Mouse (Mus musculus) spleen, postnatal 10 days (tissue): Measurements from ENCODE around the gene Xpo6.

ENCODE experiments used
- DNase-seq, 2 experiments: peaks; one replicate each; pipeline ENCODE4 v3.0.0; 2021 to 2022; ENCODE audit warnings: low spot score in 2 of 2

The Xpo6 gene

DNA sequence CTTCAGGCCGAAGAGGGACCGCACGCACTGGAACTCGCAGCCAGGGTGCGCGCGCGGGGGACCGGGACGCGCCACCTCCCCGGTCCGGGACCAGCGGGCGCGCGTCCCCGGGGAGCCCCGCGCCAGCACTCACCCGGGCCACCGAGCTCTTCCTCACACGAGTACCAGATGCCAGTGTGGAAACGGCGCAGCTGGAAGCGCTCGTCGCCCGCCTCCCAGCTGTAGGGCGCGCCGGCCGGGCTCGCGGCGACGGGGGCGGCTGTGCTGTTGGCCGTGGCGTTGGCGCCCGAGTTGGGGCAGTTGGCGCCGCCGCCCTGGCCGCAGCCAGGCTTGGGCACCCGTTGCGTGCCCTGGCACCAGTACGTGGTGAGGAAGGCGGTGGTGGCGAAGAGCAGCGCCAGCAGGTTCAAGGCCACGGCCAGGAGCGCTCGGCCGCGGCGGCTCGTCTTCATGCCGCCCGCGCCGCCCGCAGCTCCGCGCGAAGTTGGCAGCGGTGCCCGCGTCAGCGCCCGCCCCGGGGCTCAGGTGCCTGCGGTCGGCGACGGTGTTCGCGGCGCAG lies 118.5 kb downstream of the Xpo6 start:
- DNase-seq: no peak

DNA sequence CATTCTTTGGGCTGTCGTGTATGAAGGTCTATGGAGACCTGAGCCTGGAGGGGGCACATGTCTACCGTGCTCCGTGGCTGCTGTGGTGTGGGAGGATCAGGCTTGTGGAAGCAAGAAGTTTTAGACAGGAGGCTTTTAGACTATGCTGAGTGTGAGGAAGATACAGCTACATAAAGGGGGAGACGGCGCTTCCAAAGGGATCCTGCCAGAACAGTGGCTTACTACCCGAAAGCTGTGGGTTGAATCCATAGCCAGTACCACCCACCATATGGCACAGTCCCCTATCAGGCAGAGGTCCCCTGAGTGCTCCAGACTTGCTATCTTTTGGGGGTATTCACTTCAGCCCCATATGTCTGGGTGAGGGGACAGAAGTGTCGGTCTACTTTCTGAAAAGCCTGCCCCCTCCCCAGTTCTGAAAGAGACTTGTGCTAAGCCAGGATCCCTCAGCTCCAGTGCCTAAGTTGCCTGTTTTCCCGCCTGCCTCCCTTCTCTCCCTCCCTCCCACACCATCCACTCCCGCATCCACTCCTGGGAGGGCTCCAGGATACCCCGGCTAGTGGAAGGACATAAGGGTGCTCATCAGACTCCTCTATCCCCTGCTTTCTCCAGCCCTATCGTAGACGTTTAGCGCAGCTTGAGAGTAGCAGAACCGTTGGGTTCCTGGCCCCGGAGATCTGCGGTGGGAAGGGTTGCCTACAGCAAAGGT lies 119.2 kb downstream of the Xpo6 start:
- no peak for DNase-seq

DNA sequence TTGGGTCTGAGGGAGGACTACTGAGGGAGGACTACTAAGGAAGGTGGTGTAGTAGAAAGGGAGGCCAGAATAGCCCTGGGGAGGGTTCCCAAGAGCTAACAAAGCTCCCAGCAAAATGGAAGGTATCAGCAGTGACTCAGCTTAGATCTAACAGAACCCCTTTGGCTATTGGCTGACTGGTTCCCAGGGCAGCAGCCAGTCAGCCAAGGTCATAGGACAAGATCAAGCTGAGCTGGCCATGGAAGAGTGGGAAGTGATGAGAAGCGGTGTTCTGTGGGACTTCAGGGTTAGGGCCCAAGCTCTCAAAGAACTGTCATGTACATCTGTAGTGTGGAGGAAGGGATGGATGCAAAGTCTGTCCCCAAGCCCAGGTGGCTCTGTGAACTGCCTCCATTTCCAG lies 123.4 kb downstream of the Xpo6 start:
- no peak for DNase-seq

DNA sequence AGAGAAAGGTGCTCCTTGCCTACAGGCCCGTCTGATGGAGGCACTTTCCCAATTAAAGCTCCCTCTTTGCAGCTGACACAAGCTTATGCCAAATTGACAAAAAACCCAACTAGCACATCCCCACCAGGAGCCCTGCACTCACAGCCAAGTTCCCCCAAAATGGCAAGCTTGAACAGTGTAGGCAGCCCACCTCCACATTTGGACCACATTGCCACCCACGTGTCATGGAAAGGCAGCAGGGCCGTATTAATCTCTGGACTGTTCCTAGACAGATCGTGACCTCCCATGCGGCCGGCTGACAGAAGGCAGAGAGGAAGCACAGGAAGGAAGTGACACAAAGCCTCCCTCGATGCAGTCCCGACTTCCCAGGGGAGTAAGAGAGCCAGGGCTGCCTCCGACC lies 125.2 kb downstream of the Xpo6 start:
- no peak for DNase-seq

DNA sequence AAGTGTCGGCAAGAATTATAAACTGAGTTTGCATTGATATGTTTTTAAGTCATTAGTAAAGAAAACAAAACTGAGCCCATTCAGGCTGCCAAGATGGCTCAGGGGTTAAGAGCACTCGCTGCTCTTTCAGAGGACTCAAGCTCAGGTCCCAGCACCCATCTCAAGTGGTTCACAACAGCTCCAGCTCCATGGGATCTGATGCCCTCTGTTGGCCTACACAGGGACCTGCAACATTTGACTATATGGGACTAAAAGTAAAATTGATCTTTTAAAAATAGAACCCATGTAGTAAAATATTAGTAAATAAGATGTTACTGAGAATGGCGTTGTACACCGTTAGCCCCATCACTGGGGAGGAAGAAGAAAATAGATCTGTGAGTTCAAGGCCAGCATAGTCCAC lies 130.0 kb downstream of the Xpo6 start:
- no peak for DNase-seq

DNA sequence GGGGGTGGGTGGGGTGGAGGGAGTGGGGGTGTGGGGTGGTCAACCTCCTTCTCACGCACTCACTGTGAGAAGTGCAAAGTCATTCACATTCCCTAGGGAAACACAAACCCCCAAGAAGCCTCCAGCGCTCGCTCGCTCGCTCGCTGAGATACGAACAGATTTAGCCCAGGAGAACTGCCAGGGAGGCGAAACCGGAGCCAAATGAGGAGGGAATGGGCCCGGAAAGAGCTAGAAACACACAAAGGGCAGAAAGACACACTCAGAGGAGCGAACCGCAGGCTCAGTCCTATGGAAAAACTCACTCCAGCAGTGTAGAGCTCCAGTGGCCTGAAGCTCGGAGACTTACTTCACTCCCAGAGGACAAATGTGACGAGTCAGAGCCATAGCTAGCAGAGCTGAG lies 133.5 kb downstream of the Xpo6 start:
- DNase-seq: no peak

DNA sequence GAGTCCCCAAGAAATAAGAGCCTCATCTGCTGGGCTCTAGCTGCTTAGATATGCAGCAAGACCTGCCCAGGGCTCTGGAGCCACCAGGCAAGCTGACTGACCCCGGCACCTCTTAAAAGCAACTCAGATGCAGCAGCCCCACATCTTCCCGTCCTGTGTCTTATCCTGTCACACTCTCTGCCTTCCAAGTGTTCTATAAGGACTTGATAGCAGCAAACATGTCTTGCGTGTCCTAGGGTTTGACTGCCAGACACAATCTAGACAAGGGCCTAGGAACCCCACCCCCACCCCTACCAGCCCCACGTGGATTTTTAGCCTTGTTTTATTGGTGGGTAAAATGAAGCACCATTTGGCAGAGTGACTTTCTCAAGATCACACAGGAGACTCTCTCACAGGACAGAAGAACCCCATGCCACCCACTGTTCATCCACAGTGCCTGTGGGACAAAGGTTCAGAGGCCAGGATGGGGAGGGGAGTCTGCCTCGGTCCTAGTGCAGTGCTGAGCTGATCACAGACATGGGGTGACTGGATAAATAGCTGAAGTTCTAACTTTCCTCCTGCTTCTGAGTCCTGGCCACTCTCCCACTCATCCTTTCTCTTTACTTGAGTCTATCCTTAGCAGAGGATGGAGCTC lies 134.9 kb downstream of the Xpo6 start:
- DNase-seq: no peak

DNA sequence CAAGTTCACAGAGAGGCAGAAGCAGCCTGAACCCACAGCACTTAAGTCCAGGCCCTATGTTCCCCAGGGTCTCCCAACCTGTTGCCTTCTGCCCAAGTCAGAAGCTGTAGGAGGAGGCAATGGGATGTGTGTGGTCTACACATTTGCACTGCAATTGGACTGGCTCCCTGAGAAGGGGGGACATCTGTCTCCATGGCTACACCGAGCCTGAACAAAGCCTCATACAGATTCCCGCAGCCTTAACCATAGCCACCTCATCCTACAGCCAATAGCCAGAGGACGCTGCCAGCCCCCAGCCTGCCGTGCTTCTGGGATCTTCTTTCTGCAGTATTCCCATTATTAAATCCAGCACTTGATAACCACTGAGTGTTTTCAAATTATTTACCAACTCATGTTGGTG lies 138.1 kb downstream of the Xpo6 start:
- DNase-seq: no peak

DNA sequence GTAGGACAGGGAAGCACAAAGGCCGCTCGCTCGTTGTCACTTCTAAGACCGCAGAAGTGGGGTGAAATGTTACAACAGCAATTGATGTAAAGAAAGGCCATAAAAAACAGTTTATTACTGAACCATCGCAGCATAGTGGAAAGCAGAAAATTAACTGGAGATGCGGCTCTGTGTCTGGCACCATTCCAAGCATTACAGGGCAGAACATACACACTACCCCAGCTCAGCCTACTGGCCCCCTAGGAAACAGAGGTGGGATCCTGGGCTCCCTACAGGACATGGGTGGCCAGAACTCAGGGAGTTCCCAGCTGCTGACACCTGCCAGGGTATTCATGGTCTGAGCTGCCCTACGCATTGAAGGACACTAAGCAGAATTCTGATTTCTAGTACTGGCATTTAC lies 141.4 kb downstream of the Xpo6 start:
- DNase-seq: no peak

DNA sequence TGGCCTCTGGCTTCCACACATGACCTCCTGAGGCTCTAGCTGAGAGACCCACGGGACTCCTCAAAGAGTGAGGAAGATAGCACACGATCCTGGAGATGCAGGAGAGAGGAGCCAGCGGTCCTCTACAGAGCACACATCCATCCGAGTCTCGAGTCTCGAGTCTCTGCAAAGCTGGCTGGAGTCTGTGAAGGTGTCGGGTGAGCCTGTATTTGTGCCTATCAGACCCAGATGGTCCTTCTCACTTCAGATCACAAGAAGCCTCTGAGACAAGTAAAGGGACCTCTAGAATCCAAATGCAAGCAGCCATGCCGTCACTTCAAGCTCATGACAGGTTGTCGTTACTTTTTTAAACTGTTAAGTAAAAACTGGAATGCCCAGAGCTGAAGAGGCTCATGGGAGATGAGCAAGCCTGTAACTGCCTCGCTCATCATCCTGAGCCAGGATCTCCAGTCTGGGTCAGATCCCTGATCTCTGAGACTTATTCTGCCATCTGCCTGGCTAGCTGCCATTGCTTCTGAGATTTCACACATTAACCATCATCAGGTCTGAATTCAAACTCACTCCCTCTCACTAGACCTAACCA lies 142.9 kb downstream of the Xpo6 start:
- no peak for DNase-seq

DNA sequence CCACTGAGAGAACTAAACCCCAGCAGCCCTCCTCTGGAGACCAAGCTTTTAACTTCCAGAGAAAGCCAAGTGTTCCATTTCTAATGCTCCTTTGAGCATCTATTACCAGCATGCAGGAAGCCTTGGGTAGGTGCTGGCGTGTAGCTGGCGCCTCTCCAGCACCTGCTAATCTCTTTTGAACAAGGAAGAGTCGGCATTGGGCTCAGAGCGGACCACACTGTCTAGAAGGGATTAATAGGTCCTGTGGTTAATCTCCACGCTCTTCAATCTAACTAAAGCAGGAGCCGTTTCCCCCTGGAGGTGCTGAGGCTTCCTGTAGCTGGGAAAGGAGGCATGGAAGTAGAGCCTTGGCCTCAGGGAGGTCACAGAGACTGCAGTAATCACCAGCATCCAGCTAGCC lies 145.7 kb downstream of the Xpo6 start:
- peak in 1 of 2 experiments; percentile 54 for DNase-seq

DNA sequence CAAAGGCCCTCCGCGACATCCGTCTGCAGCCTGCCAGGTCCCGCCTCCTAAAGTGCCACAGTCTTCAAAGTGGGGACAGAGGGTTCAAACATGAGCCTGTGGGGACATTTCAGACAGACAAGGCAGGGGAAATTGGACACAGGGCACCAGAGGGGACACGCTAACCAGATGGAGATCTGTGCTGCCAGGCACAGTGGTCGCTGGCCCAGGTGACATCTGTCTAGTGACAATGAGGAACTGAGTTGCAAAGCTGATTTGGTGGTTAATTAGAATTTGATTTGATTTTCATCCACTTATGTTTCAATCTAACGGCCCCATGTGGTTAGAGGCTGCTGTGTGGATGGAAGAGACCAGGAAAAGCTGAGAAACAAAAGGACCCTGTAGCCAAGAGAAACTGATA lies 146.7 kb downstream of the Xpo6 start:
- no peak for DNase-seq

DNA sequence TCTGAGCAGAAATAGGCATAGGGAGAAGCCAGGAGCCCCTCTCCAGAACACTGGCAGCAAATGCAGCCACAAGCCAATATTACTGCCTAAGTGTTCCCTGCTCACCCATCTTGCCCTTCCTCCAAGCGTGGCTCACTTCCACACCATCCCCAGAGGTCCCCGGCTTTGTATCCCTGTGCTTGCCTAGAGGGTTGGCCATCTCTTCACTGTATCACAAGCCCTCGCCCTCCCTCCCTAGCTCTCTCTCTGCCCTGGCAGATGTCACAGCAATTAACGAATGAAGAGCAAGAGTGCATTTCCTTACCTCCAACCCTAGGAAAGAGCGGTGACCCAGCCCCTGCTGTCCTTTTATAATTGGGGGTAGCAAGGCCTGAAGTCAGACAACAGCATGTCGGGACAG lies 148.4 kb downstream of the Xpo6 start:
- no peak for DNase-seq
